Mouse (Mus musculus) brain, embryonic 14.5 days (tissue): ENCODE results near the gene Chmp4b. TPM values are rescaled to one million over a fixed set of nuclear protein-coding genes. Genes with fewer than 3 reads are reported as not detected.
A peak's percentile ranks its signal among the peaks of the same experiment; 100 is the strongest.

Experiments
- DNase-seq: peaks from one replicate; pipeline ENCODE4 v3.0.0-alpha.2; 2011; ENCODE audit warnings: low read depth
- CTCF ChIP-seq: fragments of 200-500 bp; IDR thresholded peaks from 2 replicates; pipeline ENCODE4 v1.5.1; 2012; ENCODE audit warnings: inconsistent platforms, mild to moderate bottlenecking, moderate library complexity, borderline replicate concordance; ENCODE audit not compliant: insufficient read depth, insufficient read length; ENCODE audit errors: extremely low read depth
- POLR2A ChIP-seq: fragments of 200-500 bp; IDR thresholded peaks from 2 replicates; pipeline ENCODE4 v1.6.1; 2012; ENCODE audit warnings: mild to moderate bottlenecking, inconsistent platforms, borderline replicate concordance; ENCODE audit not compliant: poor library complexity, insufficient read depth, insufficient read length, severe bottlenecking; ENCODE audit errors: extremely low read depth
- polyA plus RNA-seq: library from polyadenylated mRNA; depleted of rRNA; stranded (reverse); fragments of >200 nt; gene quantifications from 2 replicates; pipeline ENCODE4 v1.2.3, GENCODE M21; 2012

The Chmp4b gene
- polyA plus RNA-seq, 1 experiment, result 214 TPM

DNA sequence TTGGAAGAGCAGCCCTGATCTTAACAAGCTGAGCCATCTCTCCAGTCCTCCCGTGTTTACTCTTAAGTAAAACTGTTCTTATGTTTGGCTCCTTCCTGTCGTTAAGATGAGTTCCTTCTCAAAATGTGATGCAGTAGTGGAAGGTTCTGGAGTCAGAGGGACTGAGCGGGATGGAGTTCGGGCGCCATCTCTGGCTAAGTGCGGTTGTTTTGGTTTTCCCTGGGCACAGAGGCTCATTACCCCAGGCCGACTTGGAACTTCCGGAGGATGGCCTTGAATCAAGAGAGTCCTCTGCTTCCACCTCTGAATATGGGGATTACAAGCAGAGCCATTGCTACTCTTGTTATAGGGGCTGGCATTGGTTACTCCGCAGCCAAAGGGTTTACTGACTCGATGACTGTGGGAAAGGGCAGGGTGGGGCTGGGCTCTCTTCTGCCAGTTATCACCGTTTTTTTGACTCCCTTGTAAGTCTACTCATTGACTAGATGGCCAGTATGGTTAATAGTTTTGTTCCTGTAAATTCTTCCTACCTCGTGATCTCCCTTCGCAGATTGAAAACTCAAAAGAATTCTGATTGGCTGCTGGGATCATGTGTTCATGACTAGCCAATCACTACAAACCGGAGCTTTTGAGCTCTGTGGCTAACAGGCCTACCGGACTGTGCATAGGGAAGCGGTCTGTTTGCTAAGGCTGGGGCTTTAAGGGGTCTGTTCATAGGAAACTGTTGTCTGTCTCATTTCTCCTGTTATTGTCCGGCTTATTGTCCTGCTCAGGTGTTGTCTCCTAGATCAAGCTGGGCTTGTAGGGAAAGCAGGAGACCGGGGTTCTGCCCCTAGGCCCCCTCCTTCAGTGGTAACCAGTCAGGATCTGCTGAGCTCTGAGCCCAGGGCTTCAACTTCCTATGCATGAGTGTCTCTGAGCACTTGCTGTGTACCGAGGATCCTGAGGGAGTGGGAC is 25.4 kb downstream of the Chmp4b start:
- peak; percentile 88 for DNase-seq
- no peak for TF ChIP-seq CTCF
- no peak for TF ChIP-seq POLR2A

DNA sequence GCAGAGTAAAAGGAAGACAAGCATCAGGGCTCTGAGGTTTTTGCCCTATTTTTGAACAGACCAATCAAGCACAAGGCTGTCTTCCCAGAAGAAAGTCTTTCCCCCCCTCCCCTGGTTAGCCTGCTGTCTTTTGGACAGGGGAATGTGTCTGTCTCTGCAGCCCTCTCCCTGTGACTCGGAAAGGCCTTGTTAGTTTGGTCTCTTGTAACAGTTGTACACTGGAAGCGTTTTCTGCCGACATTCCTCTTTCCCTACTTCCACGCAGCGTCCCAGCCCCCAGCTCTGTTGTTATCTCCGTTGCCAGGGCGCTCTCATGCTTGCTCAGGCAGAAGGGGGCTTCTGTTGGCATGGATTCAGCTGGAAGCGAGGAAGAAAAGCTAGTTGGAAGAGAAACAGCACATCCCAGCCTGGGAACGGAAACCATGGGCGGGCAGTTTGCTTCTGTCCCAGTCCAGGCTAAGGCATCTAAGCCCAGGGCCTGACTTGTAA is 26.2 kb downstream of the Chmp4b start:
- TF ChIP-seq POLR2A (no peak), CTCF (no peak)
- peak; percentile 98 for DNase-seq

DNA sequence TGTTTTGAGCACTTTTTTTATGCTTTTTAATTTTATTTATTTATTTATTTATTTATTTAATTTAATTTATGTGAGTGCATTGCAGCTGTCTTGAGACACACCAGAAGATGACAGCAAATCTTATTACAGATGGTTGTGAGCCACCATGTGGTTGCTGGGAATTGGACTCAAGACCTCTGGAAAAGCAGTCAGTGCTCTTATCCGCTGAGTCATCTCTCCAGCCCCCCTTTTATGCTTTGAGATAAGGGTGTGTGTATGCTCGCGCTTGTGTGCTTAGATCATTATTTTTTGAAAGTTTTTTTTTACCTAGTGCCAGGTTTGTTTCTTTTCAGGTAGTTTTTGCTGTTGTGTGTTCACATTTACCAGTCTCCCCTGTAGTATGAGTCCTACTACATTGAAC is 27.5 kb downstream of the Chmp4b start:
- no peak for TF ChIP-seq POLR2A
- no peak for TF ChIP-seq CTCF
- no peak for DNase-seq

DNA sequence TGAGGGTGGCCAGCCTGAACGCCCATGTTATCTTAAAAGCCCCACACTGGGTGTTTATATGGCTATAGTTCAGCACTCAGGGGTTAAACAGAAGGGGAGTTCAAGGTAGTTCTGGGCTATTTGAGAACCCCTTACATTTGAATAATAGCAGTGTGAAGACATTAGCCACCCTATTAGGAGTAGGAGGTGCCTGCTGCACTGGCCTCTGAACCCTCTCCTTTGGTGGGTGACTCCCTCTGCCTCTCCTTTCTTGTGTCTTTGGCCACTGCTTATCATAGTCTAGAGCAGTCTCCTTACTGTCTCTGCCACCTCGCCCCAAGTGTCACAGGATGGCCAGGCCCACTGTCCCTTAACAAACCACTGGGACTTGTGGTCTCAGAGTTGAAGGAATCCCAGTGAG is 28.8 kb downstream of the Chmp4b start:
- no peak for DNase-seq
- TF ChIP-seq POLR2A, result no peak

DNA sequence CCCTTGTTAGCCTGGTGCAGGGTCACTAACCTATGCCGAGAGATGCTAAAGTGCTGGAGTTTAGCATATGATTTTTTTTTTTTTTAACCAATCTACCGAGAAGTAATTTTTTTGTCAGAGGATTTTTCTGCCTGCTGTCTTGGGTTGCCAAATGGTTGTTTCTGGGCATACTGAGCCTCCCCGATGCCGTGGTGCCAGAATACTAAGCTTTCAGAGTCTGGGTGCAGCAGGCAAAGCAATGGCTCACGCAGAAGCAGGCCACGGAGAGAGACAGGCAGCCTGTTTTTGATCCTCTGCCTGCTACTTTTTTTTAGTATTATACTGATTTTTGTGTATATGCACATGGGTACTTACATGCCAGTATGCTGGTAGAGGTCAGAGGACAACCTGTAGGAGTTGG is 29.4 kb downstream of the Chmp4b start:
- TF ChIP-seq CTCF (no peak), POLR2A (no peak)
- no peak for DNase-seq

DNA sequence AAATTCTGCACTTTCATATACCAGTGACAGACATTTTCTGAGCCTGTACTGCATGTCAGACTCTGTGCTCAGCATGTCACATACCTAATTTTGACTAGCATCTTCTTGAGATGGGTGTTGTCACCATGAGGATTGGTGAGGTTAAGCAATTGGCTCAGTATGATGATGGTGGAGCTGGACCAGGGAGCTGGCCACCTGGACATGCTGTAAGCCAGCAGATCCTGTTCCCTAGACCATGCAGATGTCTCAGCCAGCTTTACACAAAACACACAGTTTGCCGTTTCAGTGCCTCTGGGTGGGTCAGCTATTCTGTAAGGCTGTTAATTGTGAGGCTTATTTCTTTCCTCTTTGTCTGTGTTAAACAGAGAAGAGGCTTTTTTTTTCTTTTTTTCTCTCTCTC is 31.2 kb downstream of the Chmp4b start:
- TF ChIP-seq POLR2A (no peak), CTCF (no peak)
- no peak for DNase-seq

DNA sequence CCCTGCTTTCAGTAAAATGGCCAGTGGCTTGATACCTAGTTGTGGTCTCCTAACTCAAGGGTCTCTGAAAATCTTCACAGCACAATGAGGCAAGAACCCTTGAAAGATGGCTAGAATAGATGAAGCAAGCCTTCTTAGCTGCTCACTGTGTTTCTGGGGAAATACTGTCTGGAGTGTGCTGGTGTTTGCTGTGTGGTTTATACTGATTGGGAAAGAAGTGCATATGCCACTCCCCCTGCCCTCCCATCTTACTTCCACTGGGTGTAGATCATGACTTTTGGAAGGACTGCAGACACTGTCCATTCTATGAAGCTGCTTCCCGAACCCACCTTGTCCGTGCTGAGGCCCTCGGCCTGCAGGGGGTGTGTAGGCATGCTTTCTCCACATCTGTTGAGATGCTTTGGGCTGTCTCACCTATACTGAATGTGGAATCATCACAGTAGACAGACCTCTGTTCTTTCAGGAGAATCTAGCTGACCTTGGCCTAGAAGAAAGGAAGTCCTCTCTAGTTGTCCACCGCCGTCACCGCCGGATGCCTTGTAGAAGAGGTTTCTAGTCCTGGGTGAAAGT is 33.5 kb downstream of the Chmp4b start:
- DNase-seq, result no peak

DNA sequence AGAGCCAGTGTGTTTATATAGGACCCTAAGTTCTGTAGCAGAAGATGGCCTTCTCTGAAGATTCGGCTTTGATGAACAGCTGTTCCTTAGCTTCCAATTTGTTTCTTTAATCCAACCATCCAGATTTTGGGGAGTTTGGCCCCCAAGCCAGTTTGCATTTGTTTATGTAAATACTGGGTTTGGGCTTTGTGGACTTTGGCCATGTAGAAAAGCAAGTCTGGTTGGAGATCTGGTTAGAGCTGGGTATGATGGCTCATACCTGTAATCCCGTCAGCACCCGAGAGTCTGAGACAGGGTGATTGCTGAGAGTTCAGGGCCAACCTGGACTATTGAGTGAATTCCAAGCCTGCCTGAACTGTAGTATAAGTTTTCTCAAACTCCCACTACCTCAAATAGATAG is 34.3 kb downstream of the Chmp4b start:
- no peak for DNase-seq
- TF ChIP-seq POLR2A (no peak), CTCF (no peak)

More for the DNA sequence above, 33.5 kb downstream of the Chmp4b start:
- TF ChIP-seq CTCF (no peak), POLR2A (no peak)

DNA sequence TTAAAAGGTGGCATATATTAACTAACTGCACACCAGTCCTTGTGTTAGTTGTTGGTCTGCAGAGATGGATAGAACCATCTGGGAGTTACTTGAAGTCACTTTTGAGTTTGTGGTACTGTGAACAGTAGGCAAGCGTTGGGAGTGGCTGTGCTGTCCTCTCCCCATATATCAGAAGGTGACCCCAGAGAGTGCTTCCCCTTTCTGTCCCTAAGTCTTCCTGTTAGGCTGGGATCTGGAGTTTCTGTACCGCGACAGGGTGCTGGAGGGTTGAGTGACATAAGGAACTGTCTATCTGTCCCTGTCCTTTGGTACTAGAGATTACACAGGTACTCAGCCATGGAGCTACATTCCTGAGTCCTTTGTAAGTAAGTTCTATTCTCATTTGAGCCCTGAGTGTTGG is 35.3 kb downstream of the Chmp4b start:
- no peak for DNase-seq
- TF ChIP-seq CTCF, result no peak
- no peak for TF ChIP-seq POLR2A

DNA sequence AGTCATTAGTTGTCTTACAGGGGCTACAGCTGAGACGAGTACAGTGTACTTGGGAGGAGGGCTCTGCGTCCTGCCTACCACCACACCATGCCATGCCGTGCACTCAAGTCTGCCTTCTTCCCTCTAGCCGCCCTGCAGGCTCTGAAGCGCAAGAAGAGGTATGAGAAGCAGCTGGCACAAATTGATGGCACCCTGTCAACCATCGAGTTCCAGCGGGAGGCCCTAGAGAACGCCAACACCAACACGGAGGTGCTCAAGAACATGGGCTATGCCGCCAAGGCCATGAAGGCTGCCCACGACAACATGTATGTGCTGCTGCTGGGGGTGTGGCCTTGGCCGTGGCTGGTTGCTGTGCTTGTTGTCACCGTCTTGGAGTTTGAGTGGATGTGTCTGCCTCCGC is 37.9 kb downstream of the Chmp4b start:
- no peak for DNase-seq
- TF ChIP-seq POLR2A, result no peak
- no peak for TF ChIP-seq CTCF

DNA sequence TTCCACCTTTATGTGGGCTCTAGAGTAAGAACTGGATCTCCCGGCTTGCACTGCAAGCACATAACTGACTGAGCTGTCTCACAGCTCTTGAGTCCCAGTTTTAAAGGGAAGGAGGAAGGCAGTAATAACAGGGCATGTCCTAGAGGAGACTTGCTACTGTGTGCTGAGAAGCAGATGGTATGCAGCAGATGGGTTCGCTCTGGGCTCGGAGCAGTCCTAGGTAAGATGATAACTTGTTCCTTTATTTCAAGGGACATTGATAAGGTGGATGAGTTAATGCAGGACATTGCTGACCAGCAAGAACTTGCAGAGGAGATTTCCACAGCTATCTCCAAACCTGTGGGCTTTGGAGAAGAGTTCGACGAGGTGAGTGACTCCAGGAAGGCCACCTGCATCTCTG is 39.5 kb downstream of the Chmp4b start:
- no peak for DNase-seq
- no peak for TF ChIP-seq POLR2A
- TF ChIP-seq CTCF, result no peak
